Comparison of ENCODE assay signal across 8 mouse cellular contexts in genomic region chr5:121838341-121839127, GRCm38 (mm10). TPM values are rescaled to one million over a fixed set of nuclear protein-coding genes. Genes with fewer than 3 reads are reported as not detected.
DNase-seq lines count a peak whose midpoint lies in the region; ATAC-seq and TF ChIP-seq lines count a peak whose summit lies in the region.

No protein-coding gene starts in this region.

- peak; percentile 70 for DNase-seq in adrenal gland, adult 2 months
- no peak for DNase-seq in adrenal gland, adult 8-10 months
- peak; percentile 58 for DNase-seq in forebrain, embryonic 14.5 days (ENCODE audit: low spot score)
- DNase-seq in liver, adult 2 months (ENCODE audit: extremely low read depth, low read depth, low spot score): peak; percentile 74
- peak; percentile 66 to 86 for DNase-seq in monocyte, adult 2 months (ENCODE audit: low read depth in 1 of 2, low spot score in 2 of 2)
- peak; percentile 44 for DNase-seq in thymus, adult 2 months

- peaks cover 28% of the 10 kb centered on the region for H3K79me2 ChIP-seq in liver, adult 2 months (ENCODE audit: control insufficient read depth, insufficient read depth, low read length)

- TF ChIP-seq CTCF in liver, adult 2 months (IDR thresholded peaks at IDR 0.05; ENCODE audit: low read depth, low read length): no peak
- 0 out of 2 replicates have a peak, but pooled peaks have one; percentile 14 for TF ChIP-seq CTCF in thymus, adult 2 months (IDR thresholded peaks at IDR 0.05; ENCODE audit: borderline replicate concordance, control insufficient read depth, extremely low read depth, insufficient read depth, low read length, poor library complexity)

- peaks cover 35% of the 10 kb centered on the region for H3K27me3 ChIP-seq in forebrain, embryonic 14.5 days (replicated peaks; ENCODE audit: control insufficient read depth, insufficient read depth, low read length)
- H3K27me3 ChIP-seq in hindbrain, embryonic 13.5 days: peaks cover 82% of the 10 kb centered on the region
- H3K27me3 ChIP-seq in liver, adult 2 months (ENCODE audit: control insufficient read depth, insufficient read depth, low read length): no peaks in the 10 kb centered on the region
- no peaks in the 10 kb centered on the region for H3K27me3 ChIP-seq in thymus, adult 2 months (ENCODE audit: control insufficient read depth, insufficient read depth, low read length)

- peaks cover 35% of the 10 kb centered on the region for H3K4me1 ChIP-seq in forebrain, embryonic 14.5 days (ENCODE audit: control insufficient read depth, insufficient read depth, low read length)
- H3K4me1 ChIP-seq in hindbrain, embryonic 13.5 days (replicated peaks): peaks cover 64% of the 10 kb centered on the region
- peaks cover 30% of the 10 kb centered on the region for H3K4me1 ChIP-seq in liver, adult 2 months (ENCODE audit: control insufficient read depth, insufficient read depth, low read length)
- peaks cover 56% of the 10 kb centered on the region for H3K4me1 ChIP-seq in thymus, adult 2 months (replicated peaks; ENCODE audit: control insufficient read depth, insufficient read depth, low read length)

- no peaks in the 10 kb centered on the region for H3K9me3 ChIP-seq in forebrain, embryonic 14.5 days (replicated peaks; ENCODE audit: control insufficient read depth, low read length)
- H3K9me3 ChIP-seq in hindbrain, embryonic 13.5 days: no peaks in the 10 kb centered on the region

- H3K27ac ChIP-seq in forebrain, embryonic 14.5 days (ENCODE audit: low read depth, low read length): 0 out of 2 replicates have a peak overlapping the region, but pooled peaks have one; percentile 9
- peak overlapping the region; percentile 64; the same call in 1 of the 2 replicates for H3K27ac ChIP-seq in hindbrain, embryonic 13.5 days
- H3K27ac ChIP-seq in liver, adult 2 months (replicated peaks; ENCODE audit: insufficient read depth, low read depth, low read length): peak overlapping the region; percentile 85
- H3K27ac ChIP-seq in thymus, adult 2 months (ENCODE audit: control insufficient read depth, insufficient read depth, low read length): peak overlapping the region; percentile 5; the same call in 1 of the 2 replicates

- H3K9ac ChIP-seq in forebrain, embryonic 14.5 days (ENCODE audit: low read length): peak overlapping the region; percentile 41; the same call in 1 of the 2 replicates
- peak overlapping the region; percentile 43; the same call in 1 of the 2 replicates for H3K9ac ChIP-seq in hindbrain, embryonic 13.5 days
- H3K9ac ChIP-seq in liver, adult 2 months (ENCODE audit: low read depth, low read length): peak overlapping the region; percentile 86

- peak; percentile 68; the same call in 1 of the 2 replicates for TF ChIP-seq POLR2A in liver, adult 2 months (IDR thresholded peaks at IDR 0.05; ENCODE audit: extremely low read depth, insufficient read depth, low read length)
- TF ChIP-seq POLR2A in thymus, adult 2 months (IDR thresholded peaks at IDR 0.05; ENCODE audit: control insufficient read depth, extremely low read depth, insufficient read depth, low read length, poor library complexity): 0 out of 2 replicates have a peak, but pooled peaks have one; percentile 35

- no peaks in the 10 kb centered on the region for H3K36me3 ChIP-seq in forebrain, embryonic 14.5 days (ENCODE audit: control insufficient read depth, insufficient read depth, low read length)
- H3K36me3 ChIP-seq in hindbrain, embryonic 13.5 days: no peaks in the 10 kb centered on the region
- H3K36me3 ChIP-seq in liver, adult 2 months (ENCODE audit: control insufficient read depth, insufficient read depth, low read length): no peaks in the 10 kb centered on the region
- no peaks in the 10 kb centered on the region for H3K36me3 ChIP-seq in thymus, adult 2 months (ENCODE audit: control insufficient read depth, insufficient read depth, low read length)

- WGBS in forebrain, embryonic 14.5 days: under 1% methylated on average over 46 of the region's 46 CpGs
- WGBS in hindbrain, embryonic 13.5 days: under 1% methylated on average over 46 of the region's 46 CpGs
- WGBS in liver, adult 2 months: under 1% methylated on average over 46 of the region's 46 CpGs
- WGBS in thymus, adult 2 months: under 1% methylated on average over 46 of the region's 46 CpGs

- peak overlapping the region; percentile 29 for H3K4me3 ChIP-seq in forebrain, embryonic 14.5 days (ENCODE audit: low read depth, low read length)
- peak overlapping the region; percentile 35 for H3K4me3 ChIP-seq in hindbrain, embryonic 13.5 days
- peak overlapping the region; percentile 71 for H3K4me3 ChIP-seq in liver, adult 2 months (ENCODE audit: insufficient read depth, low read depth, low read length)
- peak overlapping the region; percentile 45 for H3K4me3 ChIP-seq in thymus, adult 2 months (ENCODE audit: control insufficient read depth, insufficient read depth, low read length)

- H3K4me2 ChIP-seq in forebrain, embryonic 14.5 days (ENCODE audit: low read length): peak overlapping the region; percentile 84
- peak overlapping the region; percentile 92 for H3K4me2 ChIP-seq in hindbrain, embryonic 13.5 days

- ATAC-seq in activated CD4-positive, CD25-positive, alpha-beta regulatory T cell, adult 4 months: peak; percentile 11
- no peak for ATAC-seq in forebrain, embryonic 14.5 days
- no peak for ATAC-seq in hindbrain, embryonic 13.5 days (ENCODE audit: low FRiP score)

RNA-seq across cellular contexts. Expression of gene Sh2b3, which starts 1.1 kb away (rescaled TPM):
- 10 to 100 TPM; 28.8 to 32.1 TPM for total RNA-seq in adrenal gland, adult 2 months (2021)
- polyA plus RNA-seq in adrenal gland, adult 2 months (2012; rRNA removed): 138 and 147 TPM in 2 replicates
- total RNA-seq in adrenal gland, adult 8-10 months (2022): 10 to 100 TPM; 34.5 to 37.3 (median 36.0) TPM
- 10 to 100 TPM in 1 of 2 experiments, 1 to 10 TPM in 1; 9.8 to 11.6 TPM for polyA plus RNA-seq in activated CD4-positive, CD25-positive, alpha-beta regulatory T cell, adult 4 months (2017; shearing (Covaris generic))
- polyA plus RNA-seq in forebrain, embryonic 14.5 days (2014; fragmentation: Nextera tagmentation; extraction: Ambion mirVana): 4.4 and 5.4 TPM in 2 replicates
- polyA plus RNA-seq in hindbrain, embryonic 13.5 days (2015; fragmentation: Nextera tagmentation; extraction: Ambion mirVana): 6.4 and 6.5 TPM in 2 replicates
- 7.0 and 8.7 TPM in 2 replicates for total RNA-seq in liver, adult 2 months (2014; rRNA removed)
- 11.1 and 14.2 TPM in 2 replicates for polyA plus RNA-seq in liver, adult 2 months (2012; rRNA removed)
- 48.3 and 80.5 TPM in 2 replicates for polyA plus RNA-seq in thymus, adult 2 months (2012; rRNA removed)

RNA-seq across cellular contexts. Expression of gene Pheta1, which starts 10.2 kb away (rescaled TPM):
- 1 to 10 TPM; 5.6 to 9.2 TPM for total RNA-seq in adrenal gland, adult 2 months (2021)
- 24.3 and 27.4 TPM in 2 replicates for polyA plus RNA-seq in adrenal gland, adult 2 months (2012; rRNA removed)
- total RNA-seq in adrenal gland, adult 8-10 months (2022): 1 to 10 TPM; 6.3 to 9.5 (median 7.5) TPM
- polyA plus RNA-seq in activated CD4-positive, CD25-positive, alpha-beta regulatory T cell, adult 4 months (2017; shearing (Covaris generic)): 1 to 10 TPM in 1 of 2 experiments, under 1 TPM in 1; 0.60 to 1.2 TPM
- 34.7 and 41.4 TPM in 2 replicates for polyA plus RNA-seq in forebrain, embryonic 14.5 days (2014; fragmentation: Nextera tagmentation; extraction: Ambion mirVana)
- polyA plus RNA-seq in hindbrain, embryonic 13.5 days (2015; fragmentation: Nextera tagmentation; extraction: Ambion mirVana): 45.5 and 47.4 TPM in 2 replicates
- 7.1 and 7.4 TPM in 2 replicates for total RNA-seq in liver, adult 2 months (2014; rRNA removed)
- 11.6 and 12.0 TPM in 2 replicates for polyA plus RNA-seq in liver, adult 2 months (2012; rRNA removed)
- 23.3 and 25.3 TPM in 2 replicates for polyA plus RNA-seq in thymus, adult 2 months (2012; rRNA removed)

Comparison
In these comparisons a context has a peak if more than half of its experiments do, and no peak if none do; other contexts are left out.
1. H3K27ac ChIP-seq: peak in every context shown above with its lines; median percentile 85 in liver, adult 2 months; 64 in hindbrain, embryonic 13.5 days; 9 in forebrain, embryonic 14.5 days; 5 in thymus, adult 2 months.